Mouse (Mus musculus): ENCODE results near the gene Cdh3. TPM values are rescaled to one million over a fixed set of nuclear protein-coding genes. Genes with fewer than 3 reads are reported as not detected.

The Cdh3 gene
- polyA plus RNA-seq, 1 experiment from 2014 or later: 13.2 TPM

DNA sequence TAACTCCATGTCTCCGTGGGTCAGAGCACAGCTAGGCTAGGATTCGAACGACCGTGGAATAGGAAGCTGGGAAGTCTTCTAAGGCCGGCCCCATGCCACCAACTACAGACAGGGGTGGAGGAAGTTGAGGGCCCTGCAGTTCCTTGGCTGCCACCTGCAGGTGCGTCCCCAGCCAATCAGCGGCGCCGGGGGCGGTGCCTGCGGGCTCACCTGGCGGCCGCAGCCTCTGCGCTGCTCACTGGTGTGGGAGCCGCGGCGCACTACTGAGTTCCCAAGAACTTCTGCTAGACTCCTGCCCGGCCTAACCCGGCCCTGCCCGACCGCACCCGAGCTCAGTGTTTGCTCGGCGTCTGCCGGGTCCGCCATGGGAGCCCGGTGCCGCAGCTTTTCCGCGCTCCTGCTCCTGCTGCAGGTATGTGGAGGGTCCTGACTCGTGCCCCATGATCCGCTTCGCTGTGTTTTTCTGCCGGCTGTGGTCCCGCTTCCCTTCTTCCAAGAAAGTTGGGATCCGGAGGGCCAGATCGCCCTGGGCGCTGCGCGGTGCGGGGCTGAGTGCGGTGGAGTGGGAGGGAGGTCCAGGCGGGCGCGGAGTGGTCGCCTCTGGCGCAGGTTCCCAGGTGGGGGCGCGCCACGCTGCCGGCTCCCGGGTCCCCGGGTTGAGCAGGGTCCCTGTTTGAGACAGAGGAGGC lies 92.6 kb downstream of the Cdh3 start, which contains the start of gene Cdh1:
Gene Cdh1 (plus strand): TSS at position 221 of the 689 bp plus-strand sequence.
- Histone ChIP-seq H3K36me3 (ENCODE audit: control insufficient read depth, insufficient read depth, low read length) (no peaks in the 10 kb centered on the region), H3K9ac (ENCODE audit: low read depth, low read length) (no peak within 1 kb of the TSS; the same call in 1 of the 2 replicates), H3K4me3 (ENCODE audit: low read depth, low read length) (peak within 1 kb of the TSS; percentile 52), H3K27me3 (replicated peaks; ENCODE audit: control insufficient read depth, insufficient read depth, low read length) (peaks cover 60% of the 10 kb centered on the region), H3K4me2 (peak within 1 kb of the TSS; percentile 67), H3K27ac (ENCODE audit: low read depth, low read length) (no peak within 1 kb of the TSS), H3K4me1 (replicated peaks; ENCODE audit: control insufficient read depth, insufficient read depth, low read length) (0 out of 2 replicates have a peak, but pooled peaks cover 10% of the 10 kb centered on the region), H3K9me3 (ENCODE audit: control insufficient read depth, low read length) (no peaks in the 10 kb centered on the region)
- ATAC-seq (replicated peaks; ENCODE audit: low FRiP score) (0 out of 2 replicates have a peak, but pooled peaks have one; percentile 29), DNase-seq (ENCODE audit: low spot score) (peak; percentile 48)
- WGBS: 2% methylated on average over 53 of the region's 53 CpGs

DNA sequence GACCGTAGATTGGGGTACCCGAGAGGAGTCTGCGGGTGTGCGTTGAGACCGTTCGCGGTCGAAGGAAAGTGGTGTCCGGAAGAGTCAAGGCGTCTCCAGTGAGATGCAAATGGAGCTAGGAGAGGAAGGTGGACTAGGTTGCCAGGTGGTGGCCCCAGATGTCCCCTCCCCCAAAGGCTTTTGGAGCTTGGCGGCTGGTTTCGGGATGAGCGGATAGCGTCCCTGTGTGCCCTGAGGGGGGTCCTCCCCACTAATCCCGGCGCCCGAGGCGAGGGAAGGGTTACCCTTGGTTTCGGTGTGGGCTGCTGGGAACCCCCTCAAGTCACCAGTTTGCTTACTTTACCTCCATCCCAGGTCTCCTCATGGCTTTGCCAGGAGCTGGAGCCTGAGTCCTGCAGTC lies 93.2 kb downstream of the Cdh3 start:
- Histone ChIP-seq H3K9ac (ENCODE audit: low read depth, low read length) (no peak overlapping the region; the same call in 1 of the 2 replicates), H3K4me2 (peak overlapping the region; percentile 67), H3K27me3 (replicated peaks; ENCODE audit: control insufficient read depth, insufficient read depth, low read length) (peaks cover 60% of the 10 kb centered on the region), H3K36me3 (ENCODE audit: control insufficient read depth, insufficient read depth, low read length) (no peaks in the 10 kb centered on the region), H3K4me1 (replicated peaks; ENCODE audit: control insufficient read depth, insufficient read depth, low read length) (0 out of 2 replicates have a peak, but pooled peaks cover 10% of the 10 kb centered on the region), H3K27ac (ENCODE audit: low read depth, low read length) (no peak overlapping the region), H3K9me3 (ENCODE audit: control insufficient read depth, low read length) (no peaks in the 10 kb centered on the region), H3K4me3 (ENCODE audit: low read depth, low read length) (peak overlapping the region; percentile 52)
- 0% methylated on average over 19 of the region's 19 CpGs for WGBS
- no peak for ATAC-seq (replicated peaks; ENCODE audit: low FRiP score)
- no peak for DNase-seq (ENCODE audit: low spot score)

GRCm38 (mm10) chr8:106605657-106606056 lies 95.0 kb downstream of the Cdh3 start:
- no peak overlapping the region for H3K9ac ChIP-seq (ENCODE audit: low read depth, low read length)
- no peak for ATAC-seq (replicated peaks; ENCODE audit: low FRiP score)
- 45% methylated on average over 7 of the region's 7 CpGs for WGBS
- no peak overlapping the region for H3K4me2 ChIP-seq
- H3K36me3 ChIP-seq (ENCODE audit: control insufficient read depth, insufficient read depth, low read length): no peaks in the 10 kb centered on the region
- no peak for DNase-seq (ENCODE audit: low spot score)
- no peak overlapping the region for H3K27ac ChIP-seq (ENCODE audit: low read depth, low read length)
- H3K9me3 ChIP-seq (ENCODE audit: control insufficient read depth, low read length): no peaks in the 10 kb centered on the region
- peaks cover 60% of the 10 kb centered on the region for H3K27me3 ChIP-seq (replicated peaks; ENCODE audit: control insufficient read depth, insufficient read depth, low read length)
- 0 out of 2 replicates have a peak, but pooled peaks cover 10% of the 10 kb centered on the region for H3K4me1 ChIP-seq (replicated peaks; ENCODE audit: control insufficient read depth, insufficient read depth, low read length)
- H3K4me3 ChIP-seq (ENCODE audit: low read depth, low read length): no peak overlapping the region

DNA sequence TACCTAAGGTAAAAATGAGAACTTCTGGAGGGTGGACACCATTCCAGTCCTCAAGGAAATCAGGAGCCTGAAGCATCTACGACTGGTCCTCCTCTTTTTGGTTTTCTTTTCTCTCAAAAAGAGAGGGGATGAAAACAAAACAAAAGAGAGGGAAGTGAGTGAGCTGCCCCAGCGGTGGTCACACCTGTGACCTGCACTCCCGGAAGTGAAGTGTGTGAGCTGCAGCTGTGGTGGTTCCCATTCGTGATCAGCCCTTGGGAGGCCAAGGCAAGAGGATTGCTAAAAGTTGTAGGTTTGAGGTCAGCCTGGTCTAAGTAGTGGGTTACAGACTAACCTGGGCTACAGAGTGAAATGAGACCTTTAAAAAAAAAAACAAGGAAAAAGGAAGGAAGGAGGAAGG lies 95.4 kb downstream of the Cdh3 start:
- H3K27ac ChIP-seq (ENCODE audit: low read depth, low read length): no peak overlapping the region
- ATAC-seq (replicated peaks; ENCODE audit: low FRiP score): no peak

GRCm38 (mm10) chr8:106606601-106607145 lies 96.0 kb downstream of the Cdh3 start:
- Histone ChIP-seq H3K27me3 (replicated peaks; ENCODE audit: control insufficient read depth, insufficient read depth, low read length) (peaks cover 54% of the 10 kb centered on the region), H3K4me2 (no peak overlapping the region), H3K4me1 (replicated peaks; ENCODE audit: control insufficient read depth, insufficient read depth, low read length) (peaks cover 10% of the 10 kb centered on the region; the same call in 1 of the 2 replicates), H3K27ac (ENCODE audit: low read depth, low read length) (no peak overlapping the region), H3K36me3 (ENCODE audit: control insufficient read depth, insufficient read depth, low read length) (no peaks in the 10 kb centered on the region), H3K9me3 (ENCODE audit: control insufficient read depth, low read length) (no peaks in the 10 kb centered on the region), H3K4me3 (ENCODE audit: low read depth, low read length) (no peak overlapping the region), H3K9ac (ENCODE audit: low read depth, low read length) (no peak overlapping the region)
- DNase-seq (ENCODE audit: low spot score) (no peak), ATAC-seq (replicated peaks; ENCODE audit: low FRiP score) (no peak)
- WGBS: 24% methylated on average over 15 of the region's 15 CpGs

More for the DNA sequence above, 95.4 kb downstream of the Cdh3 start:
- H3K9ac ChIP-seq (ENCODE audit: low read depth, low read length): no peak overlapping the region
- no peaks in the 10 kb centered on the region for H3K36me3 ChIP-seq (ENCODE audit: control insufficient read depth, insufficient read depth, low read length)
- 0 out of 2 replicates have a peak, but pooled peaks cover 10% of the 10 kb centered on the region for H3K4me1 ChIP-seq (replicated peaks; ENCODE audit: control insufficient read depth, insufficient read depth, low read length)
- H3K4me3 ChIP-seq (ENCODE audit: low read depth, low read length): no peak overlapping the region
- no peak for DNase-seq (ENCODE audit: low spot score)
- peaks cover 59% of the 10 kb centered on the region for H3K27me3 ChIP-seq (replicated peaks; ENCODE audit: control insufficient read depth, insufficient read depth, low read length)
- 34% methylated on average over 4 of the region's 4 CpGs for WGBS
- H3K4me2 ChIP-seq: no peak overlapping the region
- H3K9me3 ChIP-seq (ENCODE audit: control insufficient read depth, low read length): no peaks in the 10 kb centered on the region

Other genes starting within 250 kb of the Cdh3 start
- 1.3 and 2.2 TPM in 2 replicates for gene Smpd3, start 172.9 kb upstream of the Cdh3 start, polyA plus RNA-seq (2014; fragmentation: Nextera tagmentation; extraction: Ambion mirVana)
- gene Zfp90, start 95.6 kb upstream of the Cdh3 start, polyA plus RNA-seq (2014; fragmentation: Nextera tagmentation; extraction: Ambion mirVana): 7.9 and 9.2 TPM in 2 replicates
- gene 6030452D12Rik, start 10.4 kb upstream of the Cdh3 start, polyA plus RNA-seq (2014; fragmentation: Nextera tagmentation; extraction: Ambion mirVana): not detected in 2 replicates
- gene Gm10073, start 62.6 kb downstream of the Cdh3 start, polyA plus RNA-seq (2014; fragmentation: Nextera tagmentation; extraction: Ambion mirVana): 11.9 and 15.4 TPM in 2 replicates
- 11.0 and 11.8 TPM in 2 replicates for gene Cdh1, start 92.5 kb downstream of the Cdh3 start, polyA plus RNA-seq (2014; fragmentation: Nextera tagmentation; extraction: Ambion mirVana)
- gene Tango6, start 172.2 kb downstream of the Cdh3 start, polyA plus RNA-seq (2014; fragmentation: Nextera tagmentation; extraction: Ambion mirVana): 8.8 and 9.6 TPM in 2 replicates